Mouse (Mus musculus) cortical plate, adult 2 months (tissue): Measurements from ENCODE around the gene Thap8.

Experiments used
- CTCF ChIP-seq: fragments of 200-500 bp; IDR thresholded peaks from 2 replicates; pipeline ENCODE4 v1.5.1; 2011; ENCODE audit warnings: mild to moderate bottlenecking, control low read depth, low read length; ENCODE audit not compliant: insufficient read depth; ENCODE audit errors: extremely low read depth
- POLR2A ChIP-seq: fragments of 200-500 bp; IDR thresholded peaks from 2 replicates; pipeline ENCODE4 v1.6.1; 2011; ENCODE audit warnings: mild to moderate bottlenecking, low read length, control low read depth; ENCODE audit not compliant: insufficient read depth; ENCODE audit errors: extremely low read depth

GRCm38 (mm10) chr7:30265531-30265930 lies 14.4 kb upstream of the Thap8 start:
- TF ChIP-seq CTCF = no peak
- TF ChIP-seq POLR2A = no peak
